Mouse (Mus musculus): Measurements from ENCODE around the gene Tagln2.

Tagln2 gene

GRCm38 (mm10) chr1:172504756-172505155 is 4.9 kb downstream of the Tagln2 start:
- no peak for DNase-seq

DNA sequence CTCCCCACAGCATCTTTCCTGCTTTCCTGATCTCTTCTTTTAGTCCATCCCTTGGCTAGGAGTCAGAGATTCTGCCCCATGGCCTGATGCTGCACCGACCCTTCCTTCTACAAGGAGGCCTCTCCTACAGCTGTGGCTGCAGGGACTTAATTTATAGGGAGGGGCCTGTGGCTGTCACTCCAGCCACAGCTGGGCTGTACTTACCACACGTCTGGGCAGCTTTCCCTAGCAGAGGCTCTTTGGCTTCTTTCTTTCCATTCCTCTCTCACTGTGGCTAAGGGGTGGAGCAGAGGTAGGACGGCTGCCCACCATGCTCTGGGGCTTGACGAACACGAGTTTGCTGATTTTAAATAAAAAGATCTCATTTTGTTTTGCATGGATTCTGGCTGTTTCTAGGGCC is 7.2 kb downstream of the Tagln2 start:
- DNase-seq, result no peak

- DNase-seq, result no peak
These were observed 7.9 kb downstream of the Tagln2 start for GRCm38 (mm10) chr1:172507701-172508100.

DNA sequence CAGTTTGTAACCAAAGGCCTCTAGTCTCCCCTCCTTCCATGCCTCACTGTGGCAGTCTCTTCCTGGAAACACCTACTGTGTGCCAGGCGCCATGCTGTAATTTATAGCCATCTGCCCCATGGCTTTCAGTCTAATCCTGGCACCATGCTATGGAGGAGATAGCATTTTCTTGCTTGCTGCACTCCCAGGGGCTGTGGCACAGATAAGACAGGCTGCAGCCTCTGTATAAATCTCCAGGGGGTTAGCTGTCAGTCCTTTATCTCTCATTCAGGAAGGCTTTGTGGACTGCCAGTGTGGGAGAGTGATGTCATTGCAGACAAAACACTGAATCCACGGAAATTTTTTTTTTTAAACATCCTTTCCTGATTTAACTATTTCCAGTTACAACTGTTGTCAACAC is 8.3 kb downstream of the Tagln2 start:
- no peak for DNase-seq

DNA sequence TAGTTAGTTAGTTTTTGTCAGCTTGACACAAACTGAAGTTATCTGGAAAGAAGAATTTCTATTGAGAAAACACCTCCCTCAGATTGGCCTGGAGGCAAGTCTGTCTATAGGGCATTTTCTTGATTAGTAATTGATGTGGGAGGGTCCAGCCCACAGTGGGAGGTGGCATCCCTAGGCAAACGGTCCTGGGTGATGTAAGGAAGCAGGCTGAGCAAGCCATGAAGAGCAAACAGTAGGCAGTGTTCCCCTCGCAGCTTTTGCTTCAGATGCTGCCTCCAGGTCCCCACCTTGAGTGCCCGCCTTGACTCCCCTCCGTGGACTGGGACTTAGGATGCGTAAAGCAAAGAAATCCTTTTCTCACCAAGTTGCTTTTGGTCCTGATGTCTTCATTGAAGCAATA is 9.4 kb downstream of the Tagln2 start:
- DNase-seq, result no peak

- no peak for DNase-seq
These were observed 10.1 kb downstream of the Tagln2 start for GRCm38 (mm10) chr1:172509983-172510382.

GRCm38 (mm10) chr1:172510421-172510972 is 10.7 kb downstream of the Tagln2 start:
- DNase-seq, result no peak

DNA sequence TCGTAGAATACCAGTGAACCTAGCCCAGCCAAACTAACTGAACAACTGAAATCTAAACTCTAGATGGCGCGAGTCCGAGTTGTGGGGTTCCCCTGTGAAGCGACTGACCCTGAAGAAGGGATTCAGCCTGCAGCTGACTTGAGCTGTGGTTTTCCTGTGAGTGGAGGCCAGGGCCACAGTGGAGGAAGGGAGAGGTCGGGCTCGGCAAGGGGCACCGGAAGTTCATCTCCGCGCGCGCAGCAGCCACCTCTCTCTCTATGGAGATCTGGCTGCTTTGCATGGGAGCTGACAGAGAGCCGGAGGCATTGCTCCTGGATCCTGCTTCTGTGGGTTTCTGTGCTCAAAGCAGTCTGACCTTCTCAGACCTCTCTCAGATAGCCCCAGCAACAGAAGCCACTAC is 13.1 kb downstream of the Tagln2 start:
- DNase-seq, result peak; percentile 75

- DNase-seq, result peak; percentile 79
These were observed 13.8 kb downstream of the Tagln2 start for GRCm38 (mm10) chr1:172513525-172514212.

- no peak for DNase-seq
These were observed 14.3 kb downstream of the Tagln2 start for GRCm38 (mm10) chr1:172514213-172514529.

DNA sequence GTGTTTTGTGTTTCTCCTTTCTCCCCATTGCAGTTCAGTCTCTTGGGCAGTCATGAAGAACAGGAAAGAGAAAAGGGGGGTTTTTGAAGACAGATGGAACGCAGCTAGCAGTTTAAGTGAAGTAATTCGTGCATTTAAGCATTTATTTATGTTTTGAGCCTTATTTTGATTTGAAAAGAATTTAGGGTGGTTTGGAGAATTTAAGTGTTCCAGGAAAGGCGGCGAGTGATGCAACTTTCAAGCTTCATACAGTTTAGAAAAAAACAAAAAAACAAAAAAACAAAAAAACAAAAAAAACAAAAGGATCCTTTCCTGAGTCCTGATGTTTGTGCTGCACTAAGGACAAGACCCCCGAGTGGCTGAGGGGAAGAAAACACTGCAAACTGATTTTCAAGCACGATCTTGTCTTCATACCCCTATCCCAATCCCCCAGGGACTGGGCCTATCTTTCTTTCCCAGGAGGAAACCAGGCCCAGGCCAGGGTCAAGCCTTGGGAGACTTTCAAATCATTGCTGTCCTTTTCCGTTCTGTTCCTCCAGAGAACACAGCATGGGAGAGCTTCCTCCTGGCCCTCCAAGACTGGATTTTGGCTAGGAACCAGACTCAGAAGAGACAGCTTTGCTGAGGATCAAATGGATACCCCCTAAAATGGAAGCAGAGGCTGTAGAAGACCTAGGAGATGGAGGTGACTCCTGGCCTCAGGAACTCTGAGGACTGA is 14.9 kb downstream of the Tagln2 start:
- no peak for DNase-seq

DNA sequence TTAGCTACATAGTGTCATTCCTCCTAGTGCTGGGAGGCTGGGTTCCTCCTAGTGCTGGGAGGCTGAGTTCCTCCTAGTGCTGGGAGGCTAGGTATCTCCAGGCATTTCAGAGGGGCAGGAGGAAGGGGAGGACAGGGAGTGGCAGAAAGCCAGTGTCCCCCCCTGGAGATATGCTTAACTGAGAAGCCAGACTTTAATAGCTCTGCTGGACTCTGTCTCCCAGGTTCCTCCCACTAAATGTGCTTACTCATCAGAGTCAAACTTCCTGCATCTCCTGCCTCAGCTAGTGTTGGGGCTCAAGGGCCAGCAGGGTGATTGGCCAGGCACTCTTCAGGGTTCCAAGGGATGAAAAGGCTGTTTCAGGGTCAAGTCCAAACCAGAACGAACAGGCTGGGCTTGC is 15.5 kb downstream of the Tagln2 start:
- no peak for DNase-seq

DNA sequence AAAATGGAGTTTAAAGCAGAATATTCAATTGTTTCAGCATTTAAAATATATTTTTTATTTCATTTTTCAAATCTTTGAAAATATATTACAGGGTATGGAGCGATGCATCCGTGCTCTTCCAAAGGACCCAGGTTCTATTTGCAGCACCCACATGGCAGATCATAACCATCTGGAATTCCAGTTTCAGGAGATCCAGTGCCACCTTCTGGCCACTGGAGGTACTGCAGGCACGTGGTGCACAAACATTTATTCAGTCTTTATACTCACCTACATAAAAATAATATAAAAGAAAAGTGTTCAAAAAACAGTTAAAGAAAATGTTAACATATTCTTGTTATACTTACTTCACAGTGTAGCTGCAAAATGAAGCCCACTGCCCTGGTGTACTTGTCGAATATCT is 18.2 kb downstream of the Tagln2 start:
- no peak for DNase-seq

DNA sequence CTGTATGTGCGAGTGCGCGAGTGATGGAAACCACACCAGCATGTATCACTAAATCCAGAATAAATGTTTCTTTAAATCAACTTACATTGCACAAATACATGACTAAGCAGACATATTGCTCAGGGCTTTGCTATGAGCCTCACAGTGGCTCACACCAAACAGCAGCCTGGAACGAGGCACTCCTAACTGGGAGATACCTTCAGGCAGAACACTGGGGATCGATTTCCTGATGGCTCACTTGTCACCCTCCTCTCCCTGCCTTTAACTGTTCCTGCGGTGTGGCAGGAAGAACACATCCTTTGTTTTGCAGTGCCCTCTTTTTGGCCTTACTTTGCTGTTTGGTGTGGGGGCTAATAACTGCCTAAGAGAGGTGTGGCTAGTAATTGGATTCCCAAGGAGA is 19.8 kb downstream of the Tagln2 start:
- no peak for DNase-seq

DNA sequence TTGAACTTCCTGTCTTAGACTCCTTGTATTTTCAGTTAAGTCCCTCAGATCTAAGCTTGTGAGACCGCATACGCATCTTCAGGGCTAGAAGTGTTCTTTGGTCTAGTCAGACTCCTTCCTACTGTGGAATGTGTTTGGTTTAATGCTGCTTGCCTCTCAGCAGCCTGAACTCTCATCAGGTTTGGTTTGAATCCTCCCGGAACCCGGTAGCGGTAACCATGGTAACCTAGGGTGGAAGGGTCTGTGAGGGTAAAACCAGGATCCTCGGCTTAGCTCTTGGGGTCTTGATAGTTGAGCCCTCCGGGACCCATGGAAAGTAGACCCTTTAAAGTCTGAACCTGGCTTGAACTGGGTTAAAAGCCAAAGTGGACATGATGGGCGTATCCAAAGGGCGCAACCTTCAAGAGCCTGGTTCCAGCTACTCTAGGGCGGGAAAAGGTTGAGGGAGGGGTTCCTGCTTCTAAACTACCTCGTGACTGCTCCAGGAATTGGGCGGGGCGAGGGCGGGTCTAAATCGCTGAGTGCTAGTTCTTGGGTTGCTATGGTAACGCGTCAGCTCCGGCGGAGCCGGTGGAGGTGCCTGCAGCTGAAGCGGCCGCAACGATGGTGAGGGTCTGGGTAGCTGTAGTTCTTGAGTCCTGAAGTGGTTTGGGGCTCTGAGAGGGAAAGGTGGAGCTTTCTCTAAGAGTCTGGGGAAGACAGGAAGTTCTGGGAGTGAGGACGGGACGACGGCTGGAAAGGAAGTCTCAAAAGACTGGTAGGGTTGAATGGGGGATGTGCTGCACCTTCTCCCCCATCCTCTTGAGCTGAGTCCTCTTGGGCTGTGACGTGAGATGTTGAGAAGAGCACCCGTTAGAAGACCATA is 21.0 kb downstream of the Tagln2 start, which contains the start of gene Cfap45:
Cfap45 (plus strand) TSS at position 226 of the 865 bp plus-strand sequence.
- peak; percentile 89 for DNase-seq

GRCm38 (mm10) chr1:172522524-172522923 is 22.7 kb downstream of the Tagln2 start:
- DNase-seq, result no peak

DNA sequence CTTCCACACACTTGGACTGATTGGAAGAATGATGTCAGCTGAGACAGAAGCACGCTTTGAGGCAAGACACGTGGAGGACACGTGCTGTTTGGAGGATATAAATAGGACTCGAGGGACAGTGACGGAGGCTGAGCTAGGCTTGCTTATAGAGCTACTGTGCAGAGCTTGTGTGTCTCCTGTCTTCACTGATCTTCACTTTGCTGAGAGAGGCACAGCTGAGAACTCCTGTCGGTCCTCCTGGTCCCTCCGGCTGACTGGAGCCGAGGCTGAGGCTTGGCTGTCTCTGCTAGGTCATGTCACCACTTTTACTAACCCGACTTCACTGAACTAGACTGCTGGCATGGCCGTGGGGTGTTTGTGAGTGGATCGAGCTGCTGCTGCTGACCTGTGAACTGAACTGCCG is 23.9 kb downstream of the Tagln2 start:
- DNase-seq, result peak; percentile 76

- DNase-seq, result peak; percentile 51
These were observed 25.3 kb downstream of the Tagln2 start for GRCm38 (mm10) chr1:172525027-172525764.

GRCm38 (mm10) chr1:172525971-172526370 is 26.1 kb downstream of the Tagln2 start:
- DNase-seq, result no peak

DNA sequence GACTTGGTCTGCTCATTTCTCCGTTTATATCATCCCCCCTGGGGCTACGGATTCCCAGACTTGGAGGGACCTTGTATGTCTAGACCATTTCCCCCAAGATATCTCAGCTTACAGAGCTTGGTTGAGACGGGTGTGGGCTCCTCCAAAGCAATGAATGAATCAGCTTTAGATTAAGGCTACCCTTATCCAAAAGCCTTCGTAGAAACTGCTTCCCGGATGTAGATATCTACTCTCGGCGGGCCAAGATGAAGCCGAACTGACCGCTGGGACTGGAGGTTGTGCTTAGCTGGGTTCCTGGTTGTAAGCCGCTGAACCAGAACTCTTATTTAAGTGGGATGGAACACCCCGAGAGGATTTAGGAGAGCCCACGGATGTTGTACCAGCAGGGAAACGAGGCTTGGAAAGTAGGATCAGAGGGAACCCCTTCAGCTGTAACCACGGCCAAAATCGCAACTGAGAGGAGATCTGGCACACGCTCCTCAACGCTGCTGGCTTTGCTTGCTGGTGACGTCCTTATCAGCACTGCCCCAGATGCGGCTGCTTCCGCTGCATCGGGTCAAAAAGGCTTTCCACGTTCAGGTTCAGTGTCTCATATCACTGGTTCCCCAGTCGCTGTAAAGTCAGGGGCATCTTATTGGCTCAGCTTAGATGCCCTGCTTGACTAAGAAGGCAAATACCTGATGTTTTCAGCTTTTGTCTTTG is 26.7 kb downstream of the Tagln2 start:
- peak; percentile 70 for DNase-seq

DNA sequence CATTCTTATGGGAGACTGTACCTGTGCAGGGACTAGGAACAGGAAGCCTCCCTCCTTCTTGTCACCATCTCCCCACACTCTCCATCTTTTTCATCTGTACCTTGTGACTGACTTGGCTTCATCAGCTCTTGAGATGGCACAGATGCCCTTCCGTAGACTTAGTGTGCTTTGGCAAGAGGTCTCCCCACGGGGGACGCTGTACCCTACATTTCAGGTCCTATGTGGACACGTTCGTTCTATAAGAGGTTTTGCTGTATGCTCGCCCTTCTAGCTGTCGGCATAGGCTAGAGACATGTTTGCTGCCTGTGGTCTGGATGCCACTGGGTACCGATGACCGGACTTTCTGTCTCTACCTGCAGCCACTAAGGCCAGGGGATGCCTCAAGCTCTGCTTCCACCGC is 27.6 kb downstream of the Tagln2 start:
- DNase-seq, result no peak

GRCm38 (mm10) chr1:172528701-172529100 is 28.9 kb downstream of the Tagln2 start:
- DNase-seq, result peak; percentile 98

Data from lung, postnatal 14 days (tissue).